ENCODE assay signal across 8 mouse cellular contexts in the genomic region with DNA sequence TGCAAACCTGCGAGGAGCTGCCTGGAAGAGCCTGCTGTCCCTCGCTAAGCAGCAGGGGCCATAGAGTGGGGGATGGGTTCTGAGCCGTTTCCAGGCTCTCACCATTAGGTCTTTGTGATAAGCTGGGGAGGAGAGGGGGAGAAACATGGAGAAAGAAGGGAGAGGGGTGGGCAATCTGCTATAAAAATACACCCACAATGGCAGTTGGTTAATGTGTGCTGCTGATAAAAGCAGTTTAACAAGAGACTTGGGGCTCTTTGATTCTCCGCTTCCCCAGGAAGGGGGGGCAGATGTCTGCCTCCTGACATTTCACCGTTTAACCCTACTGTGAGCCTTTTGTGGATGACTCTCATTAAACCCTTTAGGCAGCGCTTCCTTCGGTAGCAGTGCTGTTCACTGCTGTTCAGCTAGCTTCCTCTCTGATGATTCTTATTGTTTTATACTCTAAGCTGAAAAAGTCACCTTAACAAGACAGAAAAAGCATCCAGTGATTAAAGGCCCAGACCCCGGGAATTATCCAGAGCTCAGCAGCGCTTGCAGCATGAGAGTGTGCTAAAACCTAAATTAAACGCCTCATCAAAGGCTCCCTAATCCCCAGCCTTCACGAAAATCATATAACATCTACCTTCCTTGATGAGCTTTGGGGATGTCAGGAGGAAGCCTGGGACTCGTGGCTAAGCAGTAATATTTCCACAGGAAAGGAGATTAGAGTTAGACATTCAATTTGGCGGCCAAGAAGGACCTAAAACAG.
A peak's percentile ranks its signal among the peaks of the same experiment; 100 is the strongest.
DNase-seq lines count a peak whose midpoint lies in the region; ATAC-seq and TF ChIP-seq lines count a peak whose summit lies in the region.

No protein-coding gene starts in this region.

- intact Hi-C loops in gastrocnemius, adult 2 months (cut with DNase I): no loop called here

- H3K4me1 ChIP-seq in heart, embryonic 10.5 days: peaks cover 16% of the 10 kb centered on the region

- no peak for TF ChIP-seq CTCF in gastrocnemius, adult 2 months (IDR thresholded peaks at IDR 0.05)

- peak overlapping the region; percentile 46 for H3K4me3 ChIP-seq in heart, embryonic 10.5 days
- H3K4me3 ChIP-seq in gastrocnemius, adult 2 months: no peak overlapping the region; the same call in 1 of the 2 replicates

- H3K27ac ChIP-seq in heart, embryonic 10.5 days: peak overlapping the region; percentile 87
- H3K27ac ChIP-seq in gastrocnemius, adult 2 months: no peak overlapping the region

- no peaks in the 10 kb centered on the region for H3K9me3 ChIP-seq in heart, embryonic 10.5 days

- no peaks in the 10 kb centered on the region for H3K27me3 ChIP-seq in heart, embryonic 10.5 days (ENCODE audit: insufficient read depth, poor library complexity, severe bottlenecking)

- no peaks in the 10 kb centered on the region for H3K36me3 ChIP-seq in heart, embryonic 10.5 days

- DNase-seq in heart, embryonic 10.5 days (ENCODE audit: low spot score): peak; percentile 84
- no peak for DNase-seq in heart, adult 18-20 months
- peak; percentile 24 for DNase-seq in c-Kit-positive CD71-negative TER-119-negative erythroid progenitor cells, embryonic 14.5 days (ENCODE audit: low read depth)
- peak; percentile 36 for DNase-seq in heart, postnatal 4 days
- no peak for DNase-seq in cerebellum, postnatal 36 days
- DNase-seq in frontal cortex, postnatal 10 days (ENCODE audit: low spot score in 2 of 2): no peak
- DNase-seq in gastrocnemius, adult 2 months: no peak

- 6% methylated on average over 13 of the region's 13 CpGs for WGBS in heart, embryonic 10.5 days

- peak; percentile 85 for ATAC-seq in megakaryocyte progenitor cell, adult 5-6 weeks (replicated peaks; ENCODE audit: poor library complexity)

Comparison
In these comparisons a context has a peak if more than half of its experiments do, and no peak if none do; other contexts are left out.
1. DNase-seq: peak in heart, embryonic 10.5 days (single experiment), c-Kit-positive CD71-negative TER-119-negative erythroid progenitor cells, embryonic 14.5 days (single experiment) and heart, postnatal 4 days (single experiment); none in heart, adult 18-20 months (0 of 2), cerebellum, postnatal 36 days (0 of 2), frontal cortex, postnatal 10 days (0 of 2) and gastrocnemius, adult 2 months (single experiment).